Mouse (Mus musculus) liver, postnatal 0 days (tissue): Measurements from ENCODE around the gene Rfxank.

Source experiments
- CTCF ChIP-seq: sonication (generic); IDR thresholded peaks from 2 replicates; pipeline ENCODE4 v1.5.1; 2016; ENCODE audit warnings: antibody characterized with exemption, low read depth
- EP300 ChIP-seq: IDR thresholded peaks from 2 replicates; pipeline ENCODE4 v1.6.1; 2016; ENCODE audit warnings: antibody characterized with exemption, low read depth, mild to moderate bottlenecking

DNA sequence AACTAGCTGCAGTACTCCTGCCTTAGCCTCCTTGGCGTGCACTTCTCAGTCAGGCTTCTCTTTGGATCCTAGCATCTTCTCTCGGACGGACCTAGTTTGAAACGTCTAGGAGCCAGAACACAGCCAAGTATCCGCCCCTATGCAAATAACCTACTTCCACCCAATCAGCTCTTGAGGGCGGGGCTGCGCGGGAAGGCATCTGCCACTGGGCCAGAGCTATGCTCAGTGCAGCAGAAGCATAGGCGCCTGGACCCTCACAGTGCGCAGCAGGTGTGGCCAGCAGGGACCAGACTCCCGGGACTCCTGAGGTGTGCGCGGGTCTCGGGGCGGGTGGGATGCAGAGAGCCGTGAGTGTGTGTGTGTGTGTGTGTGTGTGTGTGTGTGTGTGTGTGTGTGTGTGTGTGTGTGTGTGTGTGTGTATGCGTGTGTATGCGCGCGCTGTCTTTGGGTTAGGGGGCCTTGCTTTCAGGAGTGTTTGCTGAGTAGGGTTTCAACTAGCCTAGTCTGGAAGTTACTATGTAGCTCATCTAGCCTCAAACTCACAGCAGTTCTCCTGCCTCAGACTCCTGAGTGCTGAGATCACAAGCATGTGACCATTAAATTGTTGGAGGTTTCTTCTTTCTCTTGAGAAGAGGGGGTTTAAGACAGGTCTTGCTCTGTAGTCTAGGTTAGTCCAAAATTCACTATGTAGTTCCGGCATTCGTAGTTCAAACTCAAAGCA is 13.7 kb upstream of the Rfxank start:
- TF ChIP-seq EP300 (no peak), CTCF (no peak)
